Mouse (Mus musculus) cerebellum, adult 2 months (tissue): ENCODE measurements at regions not wholly inside any gene's neighbourhood (a gene's known extent, or its start where the extent isn't known, plus 50 kb on each side); places are given as distances from the start of the nearest gene placed in this dataset.

ENCODE experiments used
- DNase-seq, 2 experiments: peaks; one replicate each; pipeline ENCODE4 v3.0.0; 2021
- H3K27ac ChIP-seq: fragments of 200-500 bp; 2 replicates; pipeline ENCODE4 v1.5.1; 2012; ENCODE audit warnings: low read length, control low read depth, inconsistent platforms; ENCODE audit not compliant: insufficient read depth
- H3K27me3 ChIP-seq: fragments of 200-500 bp; 2 replicates; pipeline ENCODE4 v1.6.1; 2012; ENCODE audit warnings: inconsistent platforms, mild to moderate bottlenecking, low read length, moderate library complexity; ENCODE audit not compliant: control insufficient read depth, insufficient read depth
- H3K4me1 ChIP-seq: fragments of 200-500 bp; 2 replicates; pipeline ENCODE4 v1.6.1; 2011; ENCODE audit warnings: low read length; ENCODE audit not compliant: control insufficient read depth, insufficient read depth
- H3K4me3 ChIP-seq: fragments of 200-500 bp; replicated peaks from 2 replicates; pipeline ENCODE3; 2011; ENCODE audit warnings: mild to moderate bottlenecking, low read depth, low read length, control low read depth; ENCODE audit not compliant: insufficient read depth
- CTCF ChIP-seq: fragments of 200-500 bp; IDR thresholded peaks from 2 replicates; pipeline ENCODE4 v1.5.1; 2011; ENCODE audit warnings: low read depth, mild to moderate bottlenecking, control low read depth, low read length, moderate library complexity, borderline replicate concordance; ENCODE audit not compliant: insufficient read depth
- POLR2A ChIP-seq: fragments of 200-500 bp; IDR thresholded peaks from 2 replicates; pipeline ENCODE4 v1.6.1; 2011; ENCODE audit warnings: low read length, control low read depth, borderline replicate concordance; ENCODE audit not compliant: insufficient read depth
- WGBS: fragments of 180-500 bp; shearing (Covaris S2); methylation state at CpG from one replicate; pipeline ENCODE4 v1.1.7; 2018; 5-methylcytosine and 5-hydroxymethylcytosine counted together

- 86% methylated on average over 3 of the region's 3 CpGs for WGBS
- no peaks in the 10 kb centered on the region for H3K4me1 ChIP-seq
- H3K27me3 ChIP-seq: no peaks in the 10 kb centered on the region
- no peak overlapping the region for H3K4me3 ChIP-seq
- TF ChIP-seq POLR2A (no peak), CTCF (no peak)
- H3K27ac ChIP-seq: no peak overlapping the region
- no peak for DNase-seq
Measured at GRCm38 (mm10) chr4:152935484-152935883, 457.8 kb upstream of the Kcnab2 start.

GRCm38 (mm10) chr4:152928422-152928985 lies 450.8 kb upstream of the Kcnab2 start:
- DNase-seq: no peak
- WGBS: 40% methylated on average over 5 of the region's 5 CpGs
- Histone ChIP-seq H3K4me3 (no peak overlapping the region), H3K27ac (no peak overlapping the region), H3K4me1 (no peaks in the 10 kb centered on the region), H3K27me3 (no peaks in the 10 kb centered on the region)
- TF ChIP-seq POLR2A (no peak), CTCF (no peak)

- WGBS: 85% methylated on average over 3 of the region's 3 CpGs
- no peak for DNase-seq
- Histone ChIP-seq H3K4me1 (no peaks in the 10 kb centered on the region), H3K27me3 (no peaks in the 10 kb centered on the region; the same call in 1 of the 2 replicates), H3K4me3 (no peak overlapping the region), H3K27ac (no peak overlapping the region)
- TF ChIP-seq CTCF (no peak), POLR2A (no peak)
Measured at GRCm38 (mm10) chr4:152920261-152920660, 442.6 kb upstream of the Kcnab2 start.

DNA sequence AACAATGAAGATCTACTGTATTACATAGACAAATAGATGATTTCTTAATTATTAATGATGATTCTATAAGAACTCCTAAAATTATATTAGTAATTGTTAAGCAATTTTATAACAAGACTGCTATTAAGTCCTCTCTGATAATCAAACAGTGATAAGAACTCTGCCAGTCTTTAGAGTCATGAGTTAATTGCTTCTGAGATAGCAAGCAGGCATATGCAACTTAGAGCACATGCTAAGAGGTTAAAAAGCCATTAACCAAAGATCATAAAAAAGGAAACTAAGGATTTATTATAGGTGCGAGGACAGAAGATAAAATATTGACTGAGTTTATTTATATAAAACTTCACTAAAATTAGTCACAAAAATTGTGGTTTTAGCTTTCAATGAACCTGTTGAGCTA lies 442.2 kb upstream of the Kcnab2 start:
- no peaks in the 10 kb centered on the region; the same call in 1 of the 2 replicates for H3K27me3 ChIP-seq
- DNase-seq: no peak
- H3K27ac ChIP-seq: no peak overlapping the region
- no peak for TF ChIP-seq POLR2A
- TF ChIP-seq CTCF: no peak
- H3K4me3 ChIP-seq: no peak overlapping the region
- no peaks in the 10 kb centered on the region for H3K4me1 ChIP-seq
- WGBS: 88% methylated on average over 1 of the region's 1 CpGs

DNA sequence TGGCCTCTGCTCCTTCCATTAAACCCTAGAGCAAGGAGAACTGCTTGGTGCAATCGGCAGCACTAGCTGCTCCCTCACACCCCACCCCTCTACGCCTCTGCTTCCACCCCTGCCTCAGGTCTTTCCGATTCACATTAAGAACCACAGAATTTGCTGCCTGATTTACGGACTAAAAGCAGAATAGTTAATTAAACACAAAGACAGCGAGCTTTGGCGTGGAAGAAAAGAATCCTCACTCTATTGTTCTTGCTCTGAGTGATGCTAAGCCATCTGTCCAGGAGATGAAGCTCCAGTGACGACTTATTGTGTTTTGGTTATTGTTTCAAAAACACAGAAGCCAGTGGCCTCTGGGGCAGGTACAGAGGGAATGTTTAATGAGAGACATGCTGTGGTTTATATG lies 438.9 kb upstream of the Kcnab2 start:
- 32% methylated on average over 7 of the region's 7 CpGs for WGBS
- TF ChIP-seq POLR2A (no peak), CTCF (no peak)
- Histone ChIP-seq H3K4me3 (no peak overlapping the region), H3K27ac (no peak overlapping the region), H3K27me3 (no peaks in the 10 kb centered on the region; the same call in 1 of the 2 replicates), H3K4me1 (no peaks in the 10 kb centered on the region)
- no peak for DNase-seq

DNA sequence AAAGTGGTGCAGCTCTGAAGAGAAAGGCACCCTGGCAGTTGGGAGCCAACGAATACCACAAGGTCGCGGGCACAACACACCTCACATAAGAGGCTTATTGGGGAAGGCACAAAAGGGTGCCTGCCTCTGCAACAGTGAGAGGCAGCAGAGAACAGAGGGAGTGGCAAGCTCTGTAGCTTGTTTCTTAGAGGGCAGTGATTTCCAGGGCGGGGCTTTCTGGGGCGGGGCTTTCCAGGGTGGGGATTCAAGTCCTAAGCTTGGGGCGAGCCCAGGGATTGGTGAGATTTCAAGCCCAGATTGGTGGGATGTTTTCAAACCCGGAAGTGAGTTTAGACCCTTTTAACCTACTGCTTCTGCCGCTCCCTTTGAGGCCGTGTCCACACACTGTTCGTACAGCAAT lies 435.8 kb upstream of the Kcnab2 start:
- H3K4me1 ChIP-seq: no peaks in the 10 kb centered on the region
- TF ChIP-seq POLR2A (no peak), CTCF (no peak)
- no peak overlapping the region for H3K27ac ChIP-seq
- WGBS: 35% methylated on average over 10 of the region's 10 CpGs
- no peaks in the 10 kb centered on the region for H3K27me3 ChIP-seq
- no peak for DNase-seq
- no peak overlapping the region for H3K4me3 ChIP-seq

- no peaks in the 10 kb centered on the region for H3K4me1 ChIP-seq
- no peaks in the 10 kb centered on the region for H3K27me3 ChIP-seq
- no peak for DNase-seq
- TF ChIP-seq CTCF: no peak
- TF ChIP-seq POLR2A: no peak
- no peak overlapping the region for H3K27ac ChIP-seq
- H3K4me3 ChIP-seq: no peak overlapping the region
- 21% methylated on average over 10 of the region's 10 CpGs for WGBS
Measured at GRCm38 (mm10) chr4:152912846-152913245, 435.2 kb upstream of the Kcnab2 start.

GRCm38 (mm10) chr4:152908235-152908634 lies 430.6 kb upstream of the Kcnab2 start:
- Histone ChIP-seq H3K4me1 (no peaks in the 10 kb centered on the region), H3K4me3 (no peak overlapping the region), H3K27me3 (no peaks in the 10 kb centered on the region), H3K27ac (no peak overlapping the region)
- 43% methylated on average over 5 of the region's 5 CpGs for WGBS
- DNase-seq: no peak
- TF ChIP-seq CTCF: no peak
- no peak for TF ChIP-seq POLR2A
